Mouse (Mus musculus) neural tube, embryonic 12.5 days (tissue): ENCODE results near the gene Ntm. TPM values are rescaled to one million over a fixed set of nuclear protein-coding genes. Genes with fewer than 3 reads are reported as not detected.

Source experiments
- ATAC-seq: fragments of 200-750 bp; cut with Nextera tagmentation; 2 replicates; pipeline ENCODE4 v1.8.0; 2017; ENCODE audit warnings: low read depth, mild to moderate bottlenecking, moderate TSS enrichment, moderate library complexity; ENCODE audit not compliant: low FRiP score
- H3K27ac ChIP-seq: fragments of 300-500 bp; sonication (generic); 2 replicates; pipeline ENCODE4 v1.5.1; 2016
- H3K27me3 ChIP-seq: fragments of 300-500 bp; sonication (generic); replicated peaks from 2 replicates; pipeline ENCODE4 v1.6.1; 2016; ENCODE audit warnings: mild to moderate bottlenecking
- H3K36me3 ChIP-seq: fragments of 300-500 bp; sonication (generic); 2 replicates; pipeline ENCODE4 v1.6.1; 2016; ENCODE audit warnings: mild to moderate bottlenecking
- H3K4me1 ChIP-seq: fragments of 300-500 bp; sonication (generic); 2 replicates; pipeline ENCODE4 v1.6.1; 2016
- H3K4me2 ChIP-seq: fragments of 300-500 bp; sonication (generic); replicated peaks from 2 replicates; pipeline ENCODE4 v1.6.1; 2016; ENCODE audit warnings: mild to moderate bottlenecking
- H3K4me3 ChIP-seq: fragments of 300-500 bp; sonication (generic); 2 replicates; pipeline ENCODE4 v1.5.1; 2016
- H3K9ac ChIP-seq: fragments of 300-500 bp; sonication (generic); 2 replicates; pipeline ENCODE4 v1.6.1; 2016; ENCODE audit warnings: mild to moderate bottlenecking
- H3K9me3 ChIP-seq: fragments of 300-500 bp; sonication (generic); 2 replicates; pipeline ENCODE4 v1.6.1; 2016; ENCODE audit warnings: mild to moderate bottlenecking
- WGBS: fragments of 180-500 bp; shearing (Covaris S2); methylation state at CpG from one replicate; pipeline ENCODE4 v1.1.7; 2016; 5-methylcytosine and 5-hydroxymethylcytosine counted together
- polyA plus RNA-seq: library from polyadenylated mRNA; unstranded; fragments of >200 nt; fragmentation: Nextera tagmentation; extraction: Ambion mirVana; gene quantifications from 2 replicates; pipeline ENCODE4 v1.2.1, GENCODE M21; 2016

Ntm gene
- polyA plus RNA-seq, 1 experiment from 2014 or later = 68.6 TPM

DNA sequence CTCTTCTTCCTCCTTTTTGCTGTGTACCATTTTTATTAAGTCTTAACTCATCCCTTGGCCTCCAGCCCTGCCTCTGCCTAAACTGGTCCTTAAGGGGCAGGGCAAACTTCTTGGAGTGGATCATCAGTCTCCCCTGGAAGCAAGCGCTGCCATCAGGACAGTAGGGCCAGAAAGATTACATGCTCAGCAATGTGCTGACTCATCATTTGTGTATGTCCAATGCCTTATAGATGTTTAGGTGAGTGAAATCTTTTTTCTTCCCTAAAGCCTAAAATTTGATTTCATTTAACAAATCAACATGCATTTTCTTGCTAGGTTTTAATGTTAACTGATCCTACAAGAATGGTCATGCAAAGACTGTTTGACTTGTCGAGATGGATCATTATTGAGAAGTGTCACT lies 536.7 kb downstream of the Ntm start:
- no peaks in the 10 kb centered on the region; the same call in 1 of the 2 replicates for H3K4me1 ChIP-seq
- H3K27ac ChIP-seq = no peak overlapping the region
- H3K9me3 ChIP-seq = no peaks in the 10 kb centered on the region
- ATAC-seq = no peak
- H3K4me2 ChIP-seq = no peak overlapping the region
- no peaks in the 10 kb centered on the region for H3K36me3 ChIP-seq
- WGBS = 89% methylated on average over 2 of the region's 2 CpGs
- no peak overlapping the region for H3K9ac ChIP-seq
- H3K4me3 ChIP-seq = no peak overlapping the region
- no peaks in the 10 kb centered on the region for H3K27me3 ChIP-seq

DNA sequence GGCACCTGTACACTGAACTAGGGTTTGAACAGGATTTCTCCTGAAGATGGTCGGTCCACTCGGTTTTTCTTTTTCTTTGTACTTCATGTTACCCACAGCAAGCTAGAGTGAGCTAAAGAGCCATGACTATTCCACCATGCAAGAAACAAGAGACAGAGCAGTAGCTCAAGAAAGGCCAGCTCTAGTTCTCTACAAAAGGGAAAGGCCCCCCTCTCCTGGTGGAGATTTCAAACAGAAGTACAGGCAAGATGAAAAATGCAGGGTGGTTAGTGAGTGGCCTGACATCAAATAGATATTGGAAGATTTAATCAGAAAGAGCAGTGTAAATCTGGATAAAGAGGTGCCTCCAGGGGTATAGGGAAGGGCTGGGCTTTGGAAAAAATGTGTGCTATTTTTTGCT lies 547.4 kb downstream of the Ntm start:
- H3K9ac ChIP-seq = no peak overlapping the region
- peaks cover 14% of the 10 kb centered on the region; the same call in 1 of the 2 replicates for H3K27me3 ChIP-seq
- H3K27ac ChIP-seq = no peak overlapping the region
- H3K36me3 ChIP-seq = no peaks in the 10 kb centered on the region
- H3K4me1 ChIP-seq = peaks cover 6% of the 10 kb centered on the region
- ATAC-seq = no peak
- no peak overlapping the region for H3K4me2 ChIP-seq
- H3K9me3 ChIP-seq = no peaks in the 10 kb centered on the region
- WGBS = 73% methylated on average over 2 of the region's 2 CpGs
- H3K4me3 ChIP-seq = no peak overlapping the region

GRCm38 (mm10) chr9:29413126-29413525 lies 549.8 kb downstream of the Ntm start:
- Histone ChIP-seq H3K9ac (no peak overlapping the region), H3K36me3 (no peaks in the 10 kb centered on the region), H3K4me2 (peak overlapping the region; percentile 94), H3K4me1 (peaks cover 6% of the 10 kb centered on the region), H3K9me3 (no peaks in the 10 kb centered on the region), H3K4me3 (no peak overlapping the region), H3K27ac (no peak overlapping the region), H3K27me3 (peaks cover 14% of the 10 kb centered on the region; the same call in 1 of the 2 replicates)
- WGBS = 79% methylated on average over 4 of the region's 4 CpGs
- ATAC-seq = no peak

DNA sequence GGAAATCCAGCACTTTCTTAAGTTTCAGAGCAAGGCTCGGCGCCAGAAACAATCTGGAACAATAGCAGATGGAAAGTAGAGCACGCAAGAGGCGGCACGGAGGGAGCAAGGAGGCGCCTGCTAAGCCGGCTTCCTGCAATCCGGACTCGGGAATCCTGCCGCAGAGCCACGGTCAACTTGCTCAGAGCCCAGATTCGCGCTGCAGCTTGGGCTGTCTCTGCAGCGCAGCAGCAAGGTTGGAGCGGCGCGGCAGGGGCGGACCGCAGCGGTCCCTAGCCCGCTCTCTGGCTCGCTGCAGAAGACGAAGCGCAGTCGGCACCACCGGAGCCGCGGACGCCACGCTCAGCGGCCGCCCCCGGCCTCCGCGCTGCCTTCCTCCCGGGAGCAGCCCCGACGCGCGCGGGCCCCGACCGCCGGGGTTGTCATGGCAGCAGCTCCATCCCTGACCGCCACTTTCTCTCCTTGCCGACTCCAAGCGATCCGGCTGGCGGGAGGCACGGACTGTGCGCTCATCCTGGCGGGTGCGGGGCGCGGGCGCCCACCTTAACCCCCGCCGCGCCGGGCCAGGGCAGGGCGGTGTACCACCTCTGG lies 550.7 kb downstream of the Ntm start:
- ATAC-seq = peak; percentile 81
- peak overlapping the region; percentile 58 for H3K9ac ChIP-seq
- peak overlapping the region; percentile 94 for H3K4me2 ChIP-seq
- WGBS = under 1% methylated on average over 61 of the region's 61 CpGs
- H3K4me3 ChIP-seq = peak overlapping the region; percentile 53
- H3K27me3 ChIP-seq = peaks cover 14% of the 10 kb centered on the region; the same call in 1 of the 2 replicates
- 0 out of 2 replicates have a peak overlapping the region, but pooled peaks have one; percentile 43 for H3K27ac ChIP-seq
- no peaks in the 10 kb centered on the region for H3K36me3 ChIP-seq
- H3K9me3 ChIP-seq = no peaks in the 10 kb centered on the region
- H3K4me1 ChIP-seq = peaks cover 6% of the 10 kb centered on the region

GRCm38 (mm10) chr9:29411408-29412180 lies 551.3 kb downstream of the Ntm start:
- Histone ChIP-seq H3K27me3 (peaks cover 14% of the 10 kb centered on the region; the same call in 1 of the 2 replicates), H3K4me1 (peaks cover 6% of the 10 kb centered on the region), H3K4me2 (peak overlapping the region; percentile 94), H3K4me3 (peak overlapping the region; percentile 53), H3K36me3 (no peaks in the 10 kb centered on the region), H3K27ac (peak overlapping the region; percentile 57), H3K9ac (peak overlapping the region; percentile 58), H3K9me3 (no peaks in the 10 kb centered on the region)
- peak; percentile 41 for ATAC-seq
- whole genome bisulfite sequencing = under 1% methylated on average over 40 of the region's 40 CpGs

GRCm38 (mm10) chr9:29410728-29411407 lies 552.1 kb downstream of the Ntm start:
- H3K4me2 ChIP-seq = peak overlapping the region; percentile 94
- ATAC-seq = no peak
- H3K4me3 ChIP-seq = peak overlapping the region; percentile 53
- H3K27me3 ChIP-seq = peaks cover 14% of the 10 kb centered on the region; the same call in 1 of the 2 replicates
- no peaks in the 10 kb centered on the region for H3K36me3 ChIP-seq
- 58% methylated on average over 10 of the region's 10 CpGs for WGBS
- peaks cover 6% of the 10 kb centered on the region for H3K4me1 ChIP-seq
- no peak overlapping the region for H3K27ac ChIP-seq
- no peaks in the 10 kb centered on the region for H3K9me3 ChIP-seq
- H3K9ac ChIP-seq = peak overlapping the region; percentile 58

- no peak overlapping the region for H3K27ac ChIP-seq
- no peaks in the 10 kb centered on the region for H3K9me3 ChIP-seq
- peak overlapping the region; percentile 53 for H3K4me3 ChIP-seq
- no peak for ATAC-seq
- peaks cover 6% of the 10 kb centered on the region for H3K4me1 ChIP-seq
- H3K9ac ChIP-seq = no peak overlapping the region
- peak overlapping the region; percentile 94 for H3K4me2 ChIP-seq
- H3K36me3 ChIP-seq = no peaks in the 10 kb centered on the region
- peaks cover 14% of the 10 kb centered on the region; the same call in 1 of the 2 replicates for H3K27me3 ChIP-seq
- WGBS = 85% methylated on average over 6 of the region's 6 CpGs
These were observed 552.7 kb downstream of the Ntm start for GRCm38 (mm10) chr9:29410284-29410683.

GRCm38 (mm10) chr9:29409216-29409907 lies 553.6 kb downstream of the Ntm start:
- no peak overlapping the region for H3K9ac ChIP-seq
- H3K4me2 ChIP-seq = peak overlapping the region; percentile 94

DNA sequence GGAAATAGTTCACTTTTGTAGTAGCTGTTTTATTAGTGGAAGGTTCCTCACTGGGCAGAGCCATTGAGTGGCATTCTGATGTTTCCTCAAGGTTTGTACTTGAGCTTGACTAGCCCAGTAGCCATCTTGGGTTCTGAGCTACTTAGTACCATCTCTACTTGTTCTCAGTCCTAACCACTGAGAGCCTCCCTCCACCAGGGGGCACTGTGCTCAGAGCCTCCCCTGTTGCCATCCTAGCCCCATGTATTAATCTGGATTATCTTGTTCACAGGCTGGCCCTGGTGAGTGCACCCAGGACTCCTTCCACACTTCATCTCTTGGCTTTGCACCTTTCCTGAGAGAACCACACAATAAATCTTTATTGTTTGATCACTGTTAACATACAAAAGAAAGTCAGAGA lies 555.0 kb downstream of the Ntm start:
- H3K27ac ChIP-seq = no peak overlapping the region
- peaks cover 6% of the 10 kb centered on the region for H3K4me1 ChIP-seq
- no peaks in the 10 kb centered on the region for H3K9me3 ChIP-seq
- no peak overlapping the region for H3K4me2 ChIP-seq
- no peak overlapping the region for H3K9ac ChIP-seq
- ATAC-seq = no peak
- H3K27me3 ChIP-seq = peaks cover 4% of the 10 kb centered on the region; the same call in 1 of the 2 replicates
- H3K4me3 ChIP-seq = no peak overlapping the region
- H3K36me3 ChIP-seq = no peaks in the 10 kb centered on the region

More at GRCm38 (mm10) chr9:29409216-29409907, 553.6 kb downstream of the Ntm start:
- H3K36me3 ChIP-seq = no peaks in the 10 kb centered on the region
- WGBS = 59% methylated on average over 8 of the region's 8 CpGs
- H3K4me1 ChIP-seq = peaks cover 6% of the 10 kb centered on the region
- H3K4me3 ChIP-seq = no peak overlapping the region
- peaks cover 14% of the 10 kb centered on the region; the same call in 1 of the 2 replicates for H3K27me3 ChIP-seq
- no peak for ATAC-seq
- no peak overlapping the region for H3K27ac ChIP-seq
- H3K9me3 ChIP-seq = no peaks in the 10 kb centered on the region

DNA sequence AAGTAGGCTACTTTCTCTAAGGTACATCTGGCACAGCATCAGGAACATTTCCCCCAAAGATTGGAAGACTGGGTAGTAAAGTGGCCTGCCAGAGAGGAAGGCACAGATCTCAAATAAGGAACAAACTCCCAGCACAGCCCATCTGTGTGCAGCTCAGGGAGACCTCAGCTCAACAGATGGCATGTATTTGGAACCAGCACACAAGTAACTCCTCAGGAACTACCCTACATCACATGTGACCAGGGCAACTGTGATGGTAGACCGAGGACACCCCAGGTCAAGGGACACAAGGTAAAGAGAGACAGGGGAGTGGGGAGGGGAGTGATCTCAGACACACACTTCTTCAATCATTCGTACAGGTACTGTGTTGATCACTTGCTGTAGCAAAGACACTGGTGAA lies 556.0 kb downstream of the Ntm start:
- no peak overlapping the region for H3K9ac ChIP-seq
- H3K4me2 ChIP-seq = no peak overlapping the region
- H3K4me3 ChIP-seq = no peak overlapping the region
- no peaks in the 10 kb centered on the region for H3K36me3 ChIP-seq
- peaks cover 6% of the 10 kb centered on the region for H3K4me1 ChIP-seq
- ATAC-seq = no peak
- H3K27me3 ChIP-seq = 0 out of 2 replicates have a peak, but pooled peaks cover 3% of the 10 kb centered on the region
- no peaks in the 10 kb centered on the region for H3K9me3 ChIP-seq
- no peak overlapping the region for H3K27ac ChIP-seq
- 90% methylated on average over 2 of the region's 2 CpGs for WGBS

DNA sequence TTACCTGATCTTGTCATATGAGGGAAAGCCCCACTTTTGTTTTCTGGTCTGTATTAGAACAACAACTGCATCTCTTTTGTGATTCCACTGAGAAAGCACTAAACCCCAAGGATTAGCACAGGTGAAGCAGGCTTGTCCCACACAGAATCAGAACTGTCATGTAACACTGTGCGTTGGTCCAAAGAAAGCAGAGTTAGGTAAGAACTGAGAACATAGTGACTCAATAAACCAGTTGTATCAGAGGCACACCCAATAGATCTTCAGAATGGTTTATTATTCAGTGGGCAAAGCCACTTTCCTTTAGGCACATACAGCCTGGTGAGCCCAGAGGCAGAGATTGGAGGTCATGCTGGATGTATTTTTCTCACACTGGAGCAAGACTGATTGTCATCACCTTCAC lies 556.9 kb downstream of the Ntm start:
- no peak overlapping the region for H3K27ac ChIP-seq
- WGBS = 98% methylated on average over 1 of the region's 1 CpGs
- no peak overlapping the region for H3K9ac ChIP-seq

More for the DNA sequence above, 556.9 kb downstream of the Ntm start:
- Histone ChIP-seq H3K9me3 (no peaks in the 10 kb centered on the region), H3K4me2 (no peak overlapping the region), H3K36me3 (no peaks in the 10 kb centered on the region), H3K4me1 (peaks cover under 1% of the 10 kb centered on the region; the same call in 1 of the 2 replicates), H3K4me3 (no peak overlapping the region), H3K27me3 (0 out of 2 replicates have a peak, but pooled peaks cover 1% of the 10 kb centered on the region)
- ATAC-seq = no peak
